Mouse (Mus musculus) adrenal gland, postnatal 0 days (tissue): Measurements from ENCODE around the gene Defa20. TPM values are rescaled to one million over a fixed set of nuclear protein-coding genes. Genes with fewer than 3 reads are reported as not detected.

Source experiments
- polyA plus RNA-seq: library from polyadenylated mRNA; unstranded; fragments of >200 nt; fragmentation: Nextera tagmentation; extraction: Ambion mirVana; gene quantifications from 2 replicates; pipeline ENCODE4 v1.2.1, GENCODE M21; 2015

The Defa20 gene
- polyA plus RNA-seq: not detected in 2 replicates

GRCm38 (mm10) chr8:21508958-21509357, at the start of gene Defa20:
Gene Defa20, plus strand, starts transcription at chr8:21509258.

GRCm38 (mm10) chr8:21528732-21529131, 19.7 kb downstream of the Defa20 start, which contains the start of gene Defa32:
Gene Defa32, plus strand, starts transcription at chr8:21529032.

Other genes starting within 250 kb of the Defa20 start
- gene Defa27, start 193.7 kb upstream of the Defa20 start, polyA plus RNA-seq: not detected in 2 replicates
- not detected in 2 replicates for gene Defa29, start 182.2 kb upstream of the Defa20 start, polyA plus RNA-seq
- gene Defa2, start 130.7 kb upstream of the Defa20 start, polyA plus RNA-seq: not detected in 2 replicates
- not detected in 2 replicates for gene Defa33, start 117.4 kb upstream of the Defa20 start, polyA plus RNA-seq
- gene Defa36, start 81.8 kb upstream of the Defa20 start, polyA plus RNA-seq: not detected in 2 replicates
- gene Gm7849, start 52.7 kb upstream of the Defa20 start, polyA plus RNA-seq: not detected in 2 replicates
- not detected in 2 replicates for gene Defa32, start 19.8 kb downstream of the Defa20 start, polyA plus RNA-seq
- not detected in 2 replicates for gene Defa37, start 56.1 kb downstream of the Defa20 start, polyA plus RNA-seq
- gene Defa28, start 73.7 kb downstream of the Defa20 start, polyA plus RNA-seq: not detected in 2 replicates
- gene Gm7861, start 85.2 kb downstream of the Defa20 start, polyA plus RNA-seq: not detected in 2 replicates
- gene Defa26, start 108.9 kb downstream of the Defa20 start, polyA plus RNA-seq: not detected in 2 replicates
- 1.1 TPM in 1 of 2 replicates, not detected in the other for gene Defa17, start 146.5 kb downstream of the Defa20 start, polyA plus RNA-seq
- gene Defa34, start 156.5 kb downstream of the Defa20 start, polyA plus RNA-seq: not detected in 2 replicates
- gene AY761184, start 194.4 kb downstream of the Defa20 start, polyA plus RNA-seq: not detected in 2 replicates
- gene Defa24, start 225.2 kb downstream of the Defa20 start, polyA plus RNA-seq: 0.35 and 0.37 TPM in 2 replicates